Mouse (Mus musculus) CD4-positive, CD25-positive, alpha-beta regulatory T cell (primary cell): ENCODE data around the gene Dnase1l2. TPM values are rescaled to one million over a fixed set of nuclear protein-coding genes. Genes with fewer than 3 reads are reported as not detected.

Experiments
- polyA plus RNA-seq: library from polyadenylated mRNA; unstranded; fragments of 100-300 nt; shearing (Covaris generic); gene quantifications from one replicate; pipeline ENCODE4 v1.2.1, GENCODE M21; 2017

Dnase1l2 gene
- polyA plus RNA-seq, result 3.2 TPM

DNA sequence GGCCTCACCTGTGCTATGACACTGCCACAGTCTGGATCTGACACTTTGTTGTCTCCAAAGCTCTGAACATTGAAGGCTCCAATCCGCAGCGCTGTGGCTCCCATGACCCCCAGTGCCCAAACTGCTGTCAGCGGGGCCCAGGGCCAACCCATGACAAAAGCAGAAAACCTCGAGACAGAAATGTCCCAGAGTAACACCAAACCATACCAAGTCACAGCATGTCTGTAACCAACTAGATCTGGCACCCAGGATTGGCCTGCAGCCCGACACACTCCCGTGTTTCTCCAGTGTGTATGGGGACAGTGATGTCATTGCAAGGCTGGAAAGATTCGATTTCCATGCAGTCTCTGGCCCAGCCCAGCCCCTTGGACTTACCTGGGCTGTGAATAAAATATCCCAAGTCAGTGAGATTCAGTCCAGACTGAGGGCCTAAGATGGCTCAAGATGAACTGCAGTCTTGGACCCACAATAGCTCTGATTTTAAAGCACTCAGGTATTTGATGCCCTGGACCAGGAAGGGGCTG lies at the start of gene Dnase1l2:
Gene Dnase1l2 (minus strand): TSS at position 474 of the 524 bp plus-strand sequence.

DNA sequence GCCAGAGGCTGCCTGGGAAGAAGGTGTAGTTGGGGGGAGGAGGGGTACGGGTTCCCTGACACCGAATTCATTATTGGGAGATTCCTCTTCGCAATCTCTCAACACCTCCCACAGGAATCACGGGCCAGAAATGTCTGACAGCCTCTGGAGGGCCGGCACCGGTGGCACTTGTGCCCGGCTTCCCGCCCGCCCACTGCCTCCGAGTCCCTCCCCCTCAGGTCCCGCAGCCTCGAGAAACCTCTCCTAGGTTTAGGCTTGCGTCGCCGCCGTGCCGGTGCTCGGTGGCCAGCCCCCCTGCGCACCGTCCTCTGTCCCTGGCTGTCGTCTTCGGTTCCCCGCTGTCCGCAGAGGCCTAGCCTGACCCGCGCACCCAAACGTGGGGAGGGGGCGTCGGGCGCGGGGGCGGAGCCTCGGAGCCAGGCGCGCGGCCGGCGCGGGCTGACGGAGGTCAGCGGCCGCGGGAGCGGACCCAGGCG lies 45.3 kb upstream of the Dnase1l2 start, which contains the start of gene Caskin1:
Gene Caskin1 (plus strand): TSS at position 416 of the 476 bp plus-strand sequence.

DNA sequence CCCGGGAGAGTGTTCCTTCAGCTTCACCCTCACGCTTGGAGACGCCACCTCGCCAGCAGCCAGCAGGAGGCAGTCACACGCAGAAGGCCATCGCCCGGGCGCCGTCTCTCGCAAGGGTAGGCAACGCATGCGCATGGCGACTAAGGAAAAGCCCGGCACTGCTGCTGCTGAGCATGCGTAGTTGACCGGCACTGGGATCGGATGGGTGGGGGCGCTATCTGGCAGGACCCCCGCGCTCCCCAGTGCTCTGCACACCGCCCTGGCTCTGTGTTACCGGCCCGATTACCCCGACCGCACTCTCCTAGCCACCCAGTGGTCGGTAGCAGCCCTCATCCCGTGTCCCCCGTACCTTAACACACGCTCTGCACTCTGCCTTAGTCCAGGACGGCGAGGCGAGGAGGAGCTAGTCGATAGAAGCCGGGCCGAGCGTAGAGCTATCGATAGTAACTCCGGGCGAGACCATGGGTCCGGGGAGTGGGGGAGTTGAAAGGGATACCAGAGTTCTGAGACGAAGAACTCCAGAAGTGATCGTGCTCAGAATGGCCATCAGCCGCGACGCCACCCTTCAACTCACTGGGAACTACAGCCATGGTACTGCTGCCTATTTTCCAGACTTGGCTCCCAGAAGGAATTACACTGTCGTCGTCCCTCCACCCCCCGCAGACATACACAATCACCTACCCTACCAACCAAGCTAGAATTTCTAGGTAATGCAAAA lies 35.9 kb upstream of the Dnase1l2 start, which contains the start of gene Mlst8:
Gene Mlst8 (minus strand): TSS at position 416 of the 718 bp plus-strand sequence.

DNA sequence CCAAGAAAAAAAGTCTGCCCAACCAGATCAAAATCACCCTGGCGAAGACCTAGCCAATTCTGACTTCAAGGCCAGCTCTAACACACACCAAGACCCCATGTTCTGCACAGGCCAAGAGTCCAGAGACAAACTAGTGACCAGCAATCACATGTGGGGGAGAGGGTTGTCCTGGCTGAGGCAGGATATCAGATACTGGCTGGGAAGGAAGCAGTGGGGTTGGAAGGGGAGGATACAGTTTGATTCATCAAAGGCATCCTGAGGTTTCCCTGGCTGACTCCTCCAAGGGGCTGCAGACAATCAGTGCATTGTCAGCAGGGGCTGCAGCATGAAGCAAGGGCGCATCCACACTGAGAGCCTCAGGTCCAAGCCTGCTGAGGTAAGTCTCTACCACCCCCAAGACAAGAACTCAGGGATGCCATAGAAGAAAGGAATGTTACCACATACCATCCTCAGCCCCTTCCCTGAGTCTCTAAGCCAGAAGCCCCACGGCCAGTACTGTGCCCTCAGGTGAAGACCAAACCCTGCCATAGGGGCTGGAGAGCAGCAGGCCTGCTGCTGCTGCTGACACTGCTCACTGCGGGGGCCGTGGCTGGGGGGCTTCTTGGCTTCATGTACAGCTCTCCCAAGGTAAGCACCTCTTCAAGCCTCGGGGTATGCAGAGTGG lies 30.8 kb upstream of the Dnase1l2 start, which contains the start of gene Bricd5:
Gene Bricd5 (plus strand): TSS at position 273 of the 664 bp plus-strand sequence.

DNA sequence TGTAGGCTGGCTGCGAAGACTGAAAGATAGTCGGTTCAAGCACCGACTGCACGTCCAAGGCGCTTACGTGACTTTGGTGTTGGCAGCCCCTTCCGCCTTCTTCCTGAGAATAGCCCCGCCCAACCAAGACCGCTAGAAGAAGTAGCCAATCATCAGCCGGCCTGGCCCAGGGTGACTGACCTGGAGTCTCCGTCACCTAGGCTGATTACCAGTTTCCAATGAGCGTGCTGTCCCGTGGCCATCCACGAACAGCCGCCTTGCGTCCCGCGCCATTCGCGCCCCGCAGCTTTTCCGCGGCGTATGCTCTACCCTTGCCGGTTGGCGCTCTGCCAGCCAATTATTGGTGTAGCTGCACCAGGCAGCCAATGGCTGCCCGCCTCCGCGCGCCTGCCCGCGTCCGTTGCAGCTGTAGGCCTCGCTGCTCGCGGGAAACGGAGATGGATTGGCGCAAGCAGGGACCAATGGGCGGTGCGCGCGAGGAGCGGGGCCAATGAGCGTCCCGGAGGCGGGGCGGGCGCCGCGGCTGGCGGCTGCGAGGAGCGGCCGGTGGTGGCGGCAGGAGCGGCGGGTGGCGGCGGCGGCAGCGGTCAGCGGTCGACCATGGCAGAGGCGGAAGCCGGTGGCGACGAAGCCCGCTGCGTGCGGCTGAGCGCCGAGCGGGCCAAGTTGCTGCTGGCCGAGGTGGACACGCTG lies 27.2 kb upstream of the Dnase1l2 start, which contains the start of the genes E4f1 and Pgp:
Gene E4f1 (minus strand): TSS at position 404 of the 693 bp plus-strand sequence.
Gene Pgp (plus strand): TSS at position 483 of the 693 bp plus-strand sequence.

DNA sequence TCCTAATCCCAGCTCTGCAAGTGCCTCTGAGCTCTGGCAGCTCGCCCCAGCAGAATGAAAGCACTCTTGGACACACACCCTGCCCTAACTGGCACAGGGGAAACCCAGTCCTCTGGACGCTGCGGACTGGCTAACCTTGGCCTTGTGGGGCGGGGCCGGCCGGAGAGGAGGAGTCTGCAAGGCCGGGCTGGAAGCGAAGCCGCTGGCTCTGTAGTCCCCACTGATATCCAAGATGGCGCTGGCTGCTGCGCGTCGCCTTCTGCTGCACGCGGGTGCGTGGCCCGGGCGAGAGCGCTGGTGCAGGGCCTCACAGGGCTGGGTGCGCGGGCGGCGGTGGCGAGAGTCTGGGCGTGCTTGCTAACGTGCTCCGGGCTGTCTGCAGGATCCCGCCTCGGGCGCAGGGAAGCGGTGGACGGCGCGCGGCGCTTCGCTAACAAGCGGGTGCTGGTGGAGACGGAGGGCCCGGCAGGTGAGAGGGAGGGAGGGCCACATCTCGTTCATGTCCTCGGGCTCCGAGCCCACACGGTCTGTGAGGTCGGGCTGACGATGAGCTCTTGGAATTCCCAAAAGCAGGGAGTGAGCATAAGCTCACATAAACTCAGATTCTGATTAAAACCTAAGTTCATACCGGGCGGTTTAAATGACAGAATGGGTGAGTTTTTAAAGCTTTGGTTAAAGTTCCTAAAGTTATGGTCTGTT lies 16.3 kb downstream of the Dnase1l2 start, which contains the start of gene Eci1:
Gene Eci1 (plus strand): TSS at position 171 of the 699 bp plus-strand sequence.

DNA sequence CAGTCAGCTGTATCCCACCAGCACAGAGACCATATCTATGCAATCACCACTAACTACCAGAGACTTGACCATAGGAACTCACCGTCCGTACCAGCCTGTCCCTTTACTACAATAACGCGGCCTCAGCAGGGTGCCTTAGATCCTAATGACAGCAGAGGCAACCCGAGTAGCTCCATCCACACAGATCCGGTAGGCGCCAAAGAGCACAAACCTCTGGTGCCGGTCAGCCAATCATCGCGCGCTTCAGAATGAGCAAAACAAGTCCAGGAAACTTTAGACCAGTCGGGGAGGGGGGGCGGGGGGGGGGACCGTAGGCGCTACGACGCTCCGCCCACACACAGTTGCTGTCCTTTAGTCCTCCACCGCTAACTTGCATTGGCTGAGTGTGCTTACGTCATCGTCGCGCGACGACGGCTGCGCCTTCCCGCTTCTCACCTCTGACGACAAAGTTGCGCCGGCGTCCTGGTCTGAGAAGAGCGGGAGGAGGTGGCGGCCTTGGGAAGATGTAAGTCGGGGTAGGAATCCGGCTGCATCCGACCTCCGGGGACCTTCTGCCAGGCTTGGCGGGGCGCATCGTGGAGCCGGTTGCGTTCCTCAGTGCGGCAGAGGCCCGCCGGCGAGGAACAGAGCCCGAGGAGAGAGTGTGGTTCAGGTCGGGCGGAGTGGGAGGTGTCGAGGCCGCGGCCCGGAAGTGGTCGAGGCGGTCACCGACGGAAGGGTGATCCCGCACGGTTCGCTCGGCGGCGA lies 28.5 kb downstream of the Dnase1l2 start, which contains the start of gene Rnps1:
Gene Rnps1 (plus strand): TSS at position 336 of the 747 bp plus-strand sequence.

Other genes starting within 250 kb of the Dnase1l2 start
- gene Tbc1d24, start 237.5 kb downstream of the Dnase1l2 start, polyA plus RNA-seq, result 0.80 TPM
- 0.04 TPM for gene Ntn3, start 233.6 kb downstream of the Dnase1l2 start, polyA plus RNA-seq
- 4.0 TPM for gene Tedc2, start 222.3 kb downstream of the Dnase1l2 start, polyA plus RNA-seq
- gene Ccnf, start 191.6 kb downstream of the Dnase1l2 start, polyA plus RNA-seq, result 2.6 TPM
- 0.20 TPM for gene Abca17, start 92.0 kb downstream of the Dnase1l2 start, polyA plus RNA-seq
- gene Abca3, start 91.2 kb downstream of the Dnase1l2 start, polyA plus RNA-seq, result 29.9 TPM
- gene Rnps1, start 28.5 kb downstream of the Dnase1l2 start, polyA plus RNA-seq, result 197 TPM
- gene Eci1, start 16.5 kb downstream of the Dnase1l2 start, polyA plus RNA-seq, result 75.0 TPM
- 107 TPM for gene E4f1, start 27.2 kb upstream of the Dnase1l2 start, polyA plus RNA-seq
- 42.3 TPM for gene Pgp, start 27.3 kb upstream of the Dnase1l2 start, polyA plus RNA-seq
- gene Bricd5, start 30.8 kb upstream of the Dnase1l2 start, polyA plus RNA-seq, result 0.31 TPM
- 26.4 TPM for gene Mlst8, start 36.0 kb upstream of the Dnase1l2 start, polyA plus RNA-seq
- gene Caskin1, start 45.5 kb upstream of the Dnase1l2 start, polyA plus RNA-seq, result 0.18 TPM
- gene Traf7, start 84.8 kb upstream of the Dnase1l2 start, polyA plus RNA-seq, result 84.8 TPM
- gene Rab26, start 91.1 kb upstream of the Dnase1l2 start, polyA plus RNA-seq, result 4.5 TPM
- 50.6 TPM for gene Pkd1, start 106.7 kb upstream of the Dnase1l2 start, polyA plus RNA-seq
- 46.5 TPM for gene Tsc2, start 189.5 kb upstream of the Dnase1l2 start, polyA plus RNA-seq
- 7.4 TPM for gene Nthl1, start 189.6 kb upstream of the Dnase1l2 start, polyA plus RNA-seq
- gene Slc9a3r2, start 207.2 kb upstream of the Dnase1l2 start, polyA plus RNA-seq, result 0.26 TPM
- not detected for gene Npw, start 215.4 kb upstream of the Dnase1l2 start, polyA plus RNA-seq
- gene Zfp598, start 226.6 kb upstream of the Dnase1l2 start, polyA plus RNA-seq, result 22.6 TPM
- gene Syngr3, start 246.8 kb upstream of the Dnase1l2 start, polyA plus RNA-seq, result 0.44 TPM